Mouse (Mus musculus): ENCODE data around the gene Slc16a2.

- TF ChIP-seq POLR2A (IDR thresholded peaks at IDR 0.05; ENCODE audit: control insufficient read depth, extremely low read depth, insufficient read depth, low read length, poor library complexity) (no peak), CTCF (IDR thresholded peaks at IDR 0.05; ENCODE audit: borderline replicate concordance, control insufficient read depth, extremely low read depth, insufficient read depth, low read length, poor library complexity) (no peak)
These were observed 117.8 kb downstream of the Slc16a2 start for GRCm38 (mm10) chrX:103704024-103704423.
